Comparison of ENCODE assay signal across 20 mouse cellular contexts in genomic region chr6:17055659-17056058, GRCm38 (mm10). TPM values are rescaled to one million over a fixed set of nuclear protein-coding genes. Genes with fewer than 3 reads are reported as not detected.
DNase-seq lines count a peak whose midpoint lies in the region; ATAC-seq and TF ChIP-seq lines count a peak whose summit lies in the region.
"Had no signal": no experiment of that assay in that cellular context is flagged by ENCODE, and none has a peak within 500 bp of the region (broad histone marks: within the 10 kb centered on the region; RNA-seq: fewer than 3 reads in every experiment).

No protein-coding gene starts in this region.

- no peaks in the 10 kb centered on the region for H3K27me3 ChIP-seq in kidney, postnatal 0 days (ENCODE audit: insufficient read depth, low read length)
- H3K27me3 ChIP-seq in forebrain, embryonic 14.5 days (replicated peaks; ENCODE audit: control insufficient read depth, insufficient read depth, low read length): no peaks in the 10 kb centered on the region
- H3K27me3 ChIP-seq: embryonic facial prominence, embryonic 15.5 days; limb, embryonic 15.5 days had no signal

- H3K27ac ChIP-seq in kidney, postnatal 0 days: no peak overlapping the region
- peak overlapping the region; percentile 78; the same call in 1 of the 2 replicates for H3K27ac ChIP-seq in embryonic fibroblast, embryonic 13.5 days (ENCODE audit: insufficient read depth, low read length)
- no peak overlapping the region for H3K27ac ChIP-seq in forebrain, embryonic 14.5 days (ENCODE audit: low read depth, low read length)
- H3K27ac ChIP-seq: embryonic facial prominence, embryonic 15.5 days; limb, embryonic 15.5 days had no signal

- H3K4me1 ChIP-seq in kidney, postnatal 0 days (replicated peaks; ENCODE audit: insufficient read depth, low read length): no peaks in the 10 kb centered on the region
- peaks cover 11% of the 10 kb centered on the region for H3K4me1 ChIP-seq in embryonic fibroblast, embryonic 13.5 days (ENCODE audit: control insufficient read depth, insufficient read depth, low read length)
- H3K4me1 ChIP-seq in forebrain, embryonic 14.5 days (ENCODE audit: control insufficient read depth, insufficient read depth, low read length): no peaks in the 10 kb centered on the region
- H3K4me1 ChIP-seq: embryonic facial prominence, embryonic 15.5 days; limb, embryonic 15.5 days had no signal

- H3K4me2 ChIP-seq in kidney, postnatal 0 days (ENCODE audit: low read length): no peak overlapping the region
- H3K4me2 ChIP-seq in forebrain, embryonic 14.5 days (ENCODE audit: low read length): no peak overlapping the region
- H3K4me2 ChIP-seq: embryonic facial prominence, embryonic 15.5 days; heart, embryonic 11.5 days; limb, embryonic 15.5 days had no signal

- no peak overlapping the region for H3K4me3 ChIP-seq in kidney, postnatal 0 days (replicated peaks; ENCODE audit: low read depth, low read length)
- H3K4me3 ChIP-seq in embryonic fibroblast, embryonic 13.5 days (ENCODE audit: insufficient read depth, low read length): no peak overlapping the region
- no peak overlapping the region for H3K4me3 ChIP-seq in forebrain, embryonic 14.5 days (ENCODE audit: low read depth, low read length)
- H3K4me3 ChIP-seq: embryonic facial prominence, embryonic 15.5 days; limb, embryonic 15.5 days had no signal

- no peaks in the 10 kb centered on the region for H3K36me3 ChIP-seq in kidney, postnatal 0 days (ENCODE audit: insufficient read depth, low read length)
- H3K36me3 ChIP-seq in forebrain, embryonic 14.5 days (ENCODE audit: control insufficient read depth, insufficient read depth, low read length): no peaks in the 10 kb centered on the region
- H3K36me3 ChIP-seq: embryonic facial prominence, embryonic 15.5 days; limb, embryonic 15.5 days had no signal

- no peaks in the 10 kb centered on the region for H3K9me3 ChIP-seq in kidney, postnatal 0 days (replicated peaks; ENCODE audit: low read length)
- H3K9me3 ChIP-seq in forebrain, embryonic 14.5 days (replicated peaks; ENCODE audit: control insufficient read depth, low read length): no peaks in the 10 kb centered on the region
- H3K9me3 ChIP-seq: embryonic facial prominence, embryonic 15.5 days; limb, embryonic 15.5 days had no signal

- H3K9ac ChIP-seq in kidney, postnatal 0 days (ENCODE audit: low read depth, low read length): no peak overlapping the region
- H3K9ac ChIP-seq in forebrain, embryonic 14.5 days (ENCODE audit: low read length): no peak overlapping the region
- H3K9ac ChIP-seq: embryonic facial prominence, embryonic 15.5 days; limb, embryonic 15.5 days had no signal

- no peak for TF ChIP-seq CTCF in kidney, postnatal 0 days (IDR thresholded peaks at IDR 0.05; ENCODE audit: low read depth)
- no peak for TF ChIP-seq CTCF in embryonic fibroblast, embryonic 13.5 days (IDR thresholded peaks at IDR 0.05; ENCODE audit: borderline replicate concordance, insufficient read depth, low read length)

- ATAC-seq in kidney, postnatal 0 days (replicated peaks; ENCODE audit: low FRiP score, low read depth): no peak
- no peak for ATAC-seq in forebrain, embryonic 14.5 days
- ATAC-seq: hindbrain, embryonic 16.5 days had no signal

- no peak for TF ChIP-seq POLR2A in embryonic fibroblast, embryonic 13.5 days (IDR thresholded peaks at IDR 0.05; ENCODE audit: low read depth, low read length)

- peak; percentile 41 for DNase-seq in adrenal gland, postnatal 14 days
- DNase-seq in adrenal gland, adult 8-10 months: no peak
- peak; percentile 36 for DNase-seq in kidney, postnatal 0 days (ENCODE audit: low spot score)
- DNase-seq in kidney, postnatal 14 days: no peak
- DNase-seq in 416B (ENCODE audit: low read depth): peak; percentile 84
- DNase-seq in forebrain, embryonic 14.5 days (ENCODE audit: low spot score): no peak
- no peak for DNase-seq in cerebellum, adult 18-20 months
- DNase-seq: B cell, adult 2 months; cerebellum, adult 8-10 months; gastrocnemius, postnatal 36 days; heart, postnatal 36 days; kidney, adult 9 months; lung, postnatal 10 days; right cerebral cortex, postnatal 25 days; thymus, adult 2 months had no signal

- WGBS in kidney, postnatal 0 days: 64% methylated on average over 2 of the region's 2 CpGs
- WGBS in forebrain, embryonic 14.5 days: 87% methylated on average over 2 of the region's 2 CpGs

RNA-seq across cellular contexts. Expression of gene Tes, which starts 9.3 kb away (rescaled TPM):
- 12.3 and 15.8 TPM in 2 replicates for total RNA-seq in adrenal gland, postnatal 14 days (2021)
- 10 to 100 TPM in 1 of 4 experiments, 1 to 10 TPM in 3; 6.7 to 10.4 (median 7.9) TPM for total RNA-seq in adrenal gland, adult 8-10 months (2022)
- polyA plus RNA-seq in kidney, postnatal 0 days (2015; fragmentation: Nextera tagmentation; extraction: Ambion mirVana): 70.8 and 75.1 TPM in 2 replicates
- polyA plus RNA-seq in embryonic fibroblast, embryonic 13.5 days (2011; ENCODE audit: insufficient read length, low read depth, missing spikeins): 94.4 and 136 TPM in 2 replicates
- 36.2 and 38.0 TPM in 2 replicates for polyA plus RNA-seq in forebrain, embryonic 14.5 days (2014; fragmentation: Nextera tagmentation; extraction: Ambion mirVana)

Comparison
In these comparisons a context has a peak if more than half of its experiments do, and no peak if none do; other contexts are left out.
1. DNase-seq: peak in adrenal gland, postnatal 14 days (single experiment), kidney, postnatal 0 days (single experiment) and 416B (single experiment); none in adrenal gland, adult 8-10 months (single experiment), kidney, postnatal 14 days (single experiment), forebrain, embryonic 14.5 days (single experiment) and cerebellum, adult 18-20 months (0 of 2).